Mouse (Mus musculus): ENCODE data around the gene Cmtm4. TPM values are rescaled to one million over a fixed set of nuclear protein-coding genes. Genes with fewer than 3 reads are reported as not detected.
"Not testable (repeated sequence)": the region's sequence is repeated elsewhere in the genome, so short reads cannot be mapped to it uniquely, and the experiment has no call there.

Gene Cmtm4
- polyA plus RNA-seq, 2 experiments from 2014 or later: 0.40 TPM

- ATAC-seq: no peak
Observed at GRCm38 (mm10) chr8:104334196-104334595, 61.4 kb downstream of the Cmtm4 start.

- no peak for ATAC-seq
Observed at GRCm38 (mm10) chr8:104333786-104334185, 61.8 kb downstream of the Cmtm4 start.

DNA sequence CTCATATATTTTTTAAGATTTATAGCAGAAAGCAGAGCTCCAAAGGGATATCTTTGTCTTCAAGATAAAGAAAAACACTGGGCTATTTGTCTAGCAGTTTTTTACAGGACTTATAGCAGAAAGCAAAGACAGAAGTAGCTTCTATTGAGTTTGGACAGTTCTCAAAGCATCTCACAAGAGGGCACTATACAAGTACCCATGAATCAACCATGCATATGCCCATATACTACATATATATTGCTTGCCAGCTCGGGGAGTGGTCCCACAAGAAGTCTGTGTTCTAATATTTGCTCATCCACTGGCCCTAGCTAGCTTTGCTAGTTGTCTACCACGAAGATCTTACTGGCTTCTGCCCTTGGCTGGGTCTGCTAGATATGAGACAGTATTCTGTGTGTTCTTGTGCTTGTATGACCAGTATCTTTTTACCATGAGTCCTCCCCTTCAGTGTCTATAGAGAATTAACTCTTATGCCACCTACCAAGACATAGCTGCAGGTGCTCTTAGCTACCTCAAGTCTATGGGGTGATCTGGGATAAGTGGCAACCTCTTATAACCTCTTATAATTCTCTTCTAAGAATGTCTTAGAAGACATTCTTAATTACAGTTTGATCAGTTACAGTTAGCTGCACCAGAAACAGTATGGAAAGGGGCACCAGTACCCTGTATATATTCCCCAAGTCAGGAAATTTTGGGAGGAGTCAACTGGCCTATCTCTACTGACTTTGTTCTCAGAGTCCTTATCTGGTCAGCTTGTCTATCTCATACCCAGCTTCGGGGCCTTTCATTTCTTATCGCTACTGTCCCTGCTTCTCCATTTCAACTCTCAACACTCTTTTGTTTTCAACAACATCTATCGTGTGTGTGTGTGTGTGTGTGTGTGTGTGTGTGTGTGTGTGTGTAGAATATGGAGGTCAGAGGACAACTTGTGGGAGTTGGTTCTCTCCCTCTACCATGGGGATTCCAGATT is 62.7 kb downstream of the Cmtm4 start:
- ATAC-seq: no peak

DNA sequence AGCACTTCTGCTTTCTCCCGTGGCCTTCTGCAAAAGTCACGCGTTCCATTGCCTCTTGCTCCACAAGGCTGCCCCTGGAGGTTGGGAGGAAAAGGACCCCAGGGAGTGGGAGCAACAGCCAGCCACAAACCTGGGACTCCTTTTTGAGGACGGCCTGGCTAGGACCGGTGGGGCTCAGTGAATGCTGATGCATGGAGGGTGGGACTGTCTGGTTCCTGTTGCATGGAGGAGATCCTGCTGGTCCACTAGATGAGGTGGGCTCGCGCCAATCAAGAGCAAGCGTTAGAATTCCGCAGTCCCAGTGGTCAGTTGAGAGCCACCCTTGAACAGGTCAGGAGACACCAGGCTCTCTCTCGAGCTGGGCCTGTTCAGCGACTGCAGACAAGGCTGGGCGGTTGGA is 73.7 kb downstream of the Cmtm4 start, which contains the start of gene Cmtm2b:
Gene Cmtm2b (plus strand): TSS at position 301 of the 400 bp plus-strand sequence.
- ATAC-seq: not testable (repeated sequence)

- not testable (repeated sequence) for ATAC-seq
Observed at GRCm38 (mm10) chr8:104321267-104321666, 74.3 kb downstream of the Cmtm4 start, which contains the start of gene Gm11020. Gene Gm11020, plus strand, starts transcription at chr8:104321567.

DNA sequence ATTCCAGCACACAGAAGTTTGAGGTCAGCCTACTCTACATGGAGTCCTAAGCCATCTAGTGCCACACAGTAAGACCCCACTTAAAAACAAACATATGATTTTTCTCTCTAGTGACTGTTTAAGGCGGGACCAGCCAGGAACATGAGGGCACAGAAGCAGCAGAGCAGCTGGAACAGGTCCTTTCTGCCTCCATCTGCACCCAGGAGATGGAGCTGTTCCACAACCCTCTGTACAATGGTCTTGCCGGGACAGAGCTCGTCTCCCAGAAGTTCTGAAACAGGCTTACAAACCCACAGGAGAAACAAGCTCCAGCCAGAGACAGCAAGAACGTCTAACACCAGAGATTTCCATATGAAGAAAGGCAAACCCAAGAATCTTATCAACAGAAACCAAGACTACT is 82.3 kb downstream of the Cmtm4 start:
- ATAC-seq: no peak

GRCm38 (mm10) chr8:104312023-104312422 is 83.6 kb downstream of the Cmtm4 start:
- ATAC-seq: not testable (repeated sequence)

GRCm38 (mm10) chr8:104309441-104310155 is 86.0 kb downstream of the Cmtm4 start, which contains the start of the genes Gm45711 and Cmtm1:
Gene Gm45711, minus strand, starts transcription at chr8:104310081.
Gene Cmtm1, minus strand, starts transcription at chr8:104310145.
- not testable (repeated sequence) for ATAC-seq

DNA sequence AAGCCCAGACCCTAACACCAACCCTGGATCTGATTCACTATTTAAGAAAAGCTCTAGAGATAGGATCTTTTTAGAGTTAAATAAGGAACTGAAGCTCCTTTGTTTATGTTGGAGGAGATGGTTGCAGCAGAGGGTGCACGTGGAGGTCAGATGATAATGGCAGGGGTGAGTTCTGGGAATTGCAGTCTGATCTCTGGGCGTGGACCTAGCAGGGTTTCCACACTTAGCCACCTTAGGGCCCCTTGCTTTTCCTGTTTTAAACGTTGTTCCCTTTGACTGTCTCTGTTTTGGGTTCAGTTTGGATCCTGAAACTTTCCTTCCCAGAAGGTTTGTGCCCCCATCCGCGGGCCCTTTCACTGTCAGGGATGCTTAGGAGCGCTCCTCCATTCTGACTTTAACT is 87.3 kb downstream of the Cmtm4 start:
- not testable (repeated sequence) for ATAC-seq

- no peak for ATAC-seq
Observed at GRCm38 (mm10) chr8:104304962-104305361, 90.6 kb downstream of the Cmtm4 start.

GRCm38 (mm10) chr8:104302536-104302935 is 93.1 kb downstream of the Cmtm4 start:
- not testable (repeated sequence) for ATAC-seq

GRCm38 (mm10) chr8:104301577-104301976 is 94.0 kb downstream of the Cmtm4 start:
- ATAC-seq: not testable (repeated sequence)

Other genes with a start within 250 kb of the Cmtm4 start
- gene Bean1, start 225.4 kb downstream of the Cmtm4 start, polyA plus RNA-seq (2017; shearing (Covaris generic)): not detected
- gene Tk2, start 147.2 kb downstream of the Cmtm4 start, polyA plus RNA-seq (2017; shearing (Covaris generic)): 10 to 100 TPM; 39.5 to 41.6 TPM
- gene Cklf, start 144.9 kb downstream of the Cmtm4 start, polyA plus RNA-seq (2017; shearing (Covaris generic)): 100 to 1,000 TPM in 1 of 2 experiments, 10 to 100 TPM in 1; 92.7 to 102 TPM
- not detected for gene Cmtm2a, start 102.6 kb downstream of the Cmtm4 start, polyA plus RNA-seq (2017; shearing (Covaris generic))
- gene Gm45711, start 85.7 kb downstream of the Cmtm4 start, polyA plus RNA-seq (2017; shearing (Covaris generic)): not detected
- gene Cmtm1, start 85.7 kb downstream of the Cmtm4 start, polyA plus RNA-seq (2017; shearing (Covaris generic)): not detected
- not detected for gene Gm11020, start 74.2 kb downstream of the Cmtm4 start, polyA plus RNA-seq (2017; shearing (Covaris generic))
- gene Cmtm2b, start 73.6 kb downstream of the Cmtm4 start, polyA plus RNA-seq (2017; shearing (Covaris generic)): not detected
- gene Cmtm3, start 56.4 kb downstream of the Cmtm4 start, polyA plus RNA-seq (2017; shearing (Covaris generic)): 10 to 100 TPM; 17.1 to 22.7 TPM
- gene Dync1li2, start 47.2 kb upstream of the Cmtm4 start, polyA plus RNA-seq (2017; shearing (Covaris generic)): 10 to 100 TPM; 18.7 to 26.7 TPM
- under 1 TPM in 1 of 2 experiments, not detected in 1; 0.16 TPM for gene Terb1, start 114.1 kb upstream of the Cmtm4 start, polyA plus RNA-seq (2017; shearing (Covaris generic))
- gene Nae1, start 138.8 kb upstream of the Cmtm4 start, polyA plus RNA-seq (2017; shearing (Covaris generic)): 10 to 100 TPM; 87.9 to 93.4 TPM
- gene Car7, start 138.9 kb upstream of the Cmtm4 start, polyA plus RNA-seq (2017; shearing (Covaris generic)): 1 to 10 TPM; 3.0 to 4.4 TPM
- 10 to 100 TPM; 17.1 to 18.9 TPM for gene Pdp2, start 195.6 kb upstream of the Cmtm4 start, polyA plus RNA-seq (2017; shearing (Covaris generic))
- not detected for gene Cdh16, start 228.6 kb upstream of the Cmtm4 start, polyA plus RNA-seq (2017; shearing (Covaris generic))
- gene Rrad, start 235.5 kb upstream of the Cmtm4 start, polyA plus RNA-seq (2017; shearing (Covaris generic)): 10 to 100 TPM; 11.4 to 16.2 TPM
- gene Ciao2b, start 246.2 kb upstream of the Cmtm4 start, polyA plus RNA-seq (2017; shearing (Covaris generic)): 100 to 1,000 TPM; 102 to 109 TPM